Mouse (Mus musculus) lung, postnatal 0 days (tissue): ENCODE results near the gene Gm45234. TPM values are rescaled to one million over a fixed set of nuclear protein-coding genes. Genes with fewer than 3 reads are reported as not detected.
A peak's percentile ranks its signal among the peaks of the same experiment; 100 is the strongest.

Experiments used
- ATAC-seq: fragments of 200-750 bp; cut with Nextera tagmentation; 2 replicates; pipeline ENCODE4 v1.8.0; 2017; ENCODE audit warnings: moderate library complexity
- DNase-seq: peaks from one replicate; pipeline ENCODE4 v3.0.0-alpha.2; 2016; ENCODE audit warnings: low spot score
- H3K27ac ChIP-seq: fragments of 300-500 bp; sonication (generic); 2 replicates; pipeline ENCODE4 v1.5.1; 2014; ENCODE audit warnings: antibody characterized with exemption, mild to moderate bottlenecking, low read length, mixed read lengths
- H3K27me3 ChIP-seq: fragments of 300-500 bp; sonication (generic); replicated peaks from 2 replicates; pipeline ENCODE4 v1.6.1; 2014; ENCODE audit warnings: low read length, mixed read lengths; ENCODE audit not compliant: insufficient read depth
- H3K36me3 ChIP-seq: fragments of 300-500 bp; sonication (generic); 2 replicates; pipeline ENCODE4 v1.6.1; 2014; ENCODE audit warnings: low read length, mixed read lengths; ENCODE audit not compliant: insufficient read depth
- H3K4me1 ChIP-seq: fragments of 300-500 bp; sonication (generic); 2 replicates; pipeline ENCODE4 v1.6.1; 2014; ENCODE audit warnings: antibody characterized with exemption, low read depth, low read length, mixed read lengths; ENCODE audit not compliant: insufficient read depth
- H3K4me2 ChIP-seq: fragments of 300-500 bp; sonication (generic); replicated peaks from 2 replicates; pipeline ENCODE4 v1.6.1; 2014; ENCODE audit warnings: low read depth, mild to moderate bottlenecking, low read length, moderate library complexity, mixed read lengths
- H3K4me3 ChIP-seq: fragments of 300-500 bp; sonication (generic); 2 replicates; pipeline ENCODE4 v1.5.1; 2014; ENCODE audit warnings: low read depth, low read length
- H3K9ac ChIP-seq: fragments of 300-500 bp; sonication (generic); replicated peaks from 2 replicates; pipeline ENCODE4 v1.6.1; 2014; ENCODE audit warnings: low read depth, mild to moderate bottlenecking
- H3K9me3 ChIP-seq: fragments of 300-500 bp; sonication (generic); 2 replicates; pipeline ENCODE4 v1.6.1; 2016; ENCODE audit warnings: low read length, mixed read lengths
- CTCF ChIP-seq: IDR thresholded peaks from 2 replicates; pipeline ENCODE4 v1.5.1; 2016; ENCODE audit warnings: antibody characterized with exemption, mild to moderate bottlenecking
- EP300 ChIP-seq: IDR thresholded peaks from 2 replicates; pipeline ENCODE4 v1.6.1; 2016; ENCODE audit warnings: antibody characterized with exemption, mild to moderate bottlenecking, control low read depth
- WGBS: fragments of 180-500 bp; shearing (Covaris S2); extraction: QIAGEN DNeasy Blood & Tissue Kit; methylation state at CpG from one replicate; pipeline ENCODE4 v1.1.7; 2014; 5-methylcytosine and 5-hydroxymethylcytosine counted together
- polyA plus RNA-seq: library from polyadenylated mRNA; unstranded; fragments of >200 nt; fragmentation: Nextera tagmentation; extraction: Ambion mirVana; gene quantifications from 2 replicates; pipeline ENCODE4 v1.2.1, GENCODE M21; 2015

Gene Gm45234
- polyA plus RNA-seq, 1 experiment from 2014 or later = not detected

DNA sequence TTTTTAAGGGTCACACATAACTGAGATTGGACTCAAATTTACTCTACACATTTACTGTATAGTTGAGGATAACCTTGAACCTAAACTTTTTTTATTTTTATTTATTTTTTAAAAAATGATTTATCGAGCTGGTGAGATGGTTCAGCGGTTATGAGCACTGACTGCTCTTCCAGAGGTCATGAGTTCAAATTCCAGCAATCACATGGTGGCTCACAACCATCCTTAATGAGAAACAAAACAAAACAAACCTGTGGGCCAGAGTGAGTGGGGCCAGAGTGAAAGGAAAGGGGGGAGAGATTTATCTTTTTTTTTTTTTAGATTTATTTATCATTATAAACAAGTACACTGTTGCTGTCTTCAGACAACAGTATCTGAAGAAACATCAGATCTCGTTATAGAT is 36.1 kb upstream of the Gm45234 start:
- no peak overlapping the region for H3K27ac ChIP-seq
- no peak overlapping the region for H3K4me3 ChIP-seq
- H3K9me3 ChIP-seq = no peaks in the 10 kb centered on the region
- no peak overlapping the region for H3K4me2 ChIP-seq
- TF ChIP-seq CTCF (no peak), EP300 (no peak)
- no peaks in the 10 kb centered on the region for H3K4me1 ChIP-seq
- no peaks in the 10 kb centered on the region for H3K36me3 ChIP-seq
- no peaks in the 10 kb centered on the region for H3K27me3 ChIP-seq
- H3K9ac ChIP-seq = no peak overlapping the region
- DNase-seq (no peak), ATAC-seq (no peak)
- 75% methylated on average over 3 of the region's 3 CpGs for WGBS

DNA sequence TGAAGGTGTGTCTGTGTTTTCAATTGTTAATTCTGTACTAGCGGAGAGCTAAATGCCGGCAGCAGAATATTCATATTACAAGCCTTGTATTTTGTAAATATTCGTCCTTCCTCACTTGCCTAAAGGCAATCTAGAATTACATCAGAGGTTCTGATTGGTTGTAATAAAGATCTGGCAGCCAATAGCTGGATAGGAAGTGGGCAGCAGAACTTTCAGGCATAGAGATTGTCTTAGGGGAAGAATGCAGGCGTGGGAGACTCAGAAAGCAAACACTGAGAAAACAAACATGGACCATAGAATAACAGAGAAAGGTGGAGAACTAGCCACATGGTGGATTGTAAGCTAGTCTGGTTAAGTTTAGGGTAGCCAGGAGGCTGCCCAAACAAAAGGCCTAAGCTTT is 34.3 kb upstream of the Gm45234 start:
- Histone ChIP-seq H3K4me1 (no peaks in the 10 kb centered on the region), H3K27me3 (no peaks in the 10 kb centered on the region), H3K9ac (no peak overlapping the region), H3K36me3 (no peaks in the 10 kb centered on the region), H3K27ac (no peak overlapping the region), H3K4me3 (no peak overlapping the region), H3K9me3 (no peaks in the 10 kb centered on the region), H3K4me2 (no peak overlapping the region)
- WGBS = 42% methylated on average over 4 of the region's 4 CpGs
- TF ChIP-seq CTCF (no peak), EP300 (no peak)
- DNase-seq = no peak
- no peak for ATAC-seq

- ATAC-seq (no peak), DNase-seq (no peak)
- Histone ChIP-seq H3K27ac (no peak overlapping the region), H3K9ac (no peak overlapping the region), H3K4me1 (no peaks in the 10 kb centered on the region), H3K9me3 (no peaks in the 10 kb centered on the region), H3K4me2 (no peak overlapping the region), H3K36me3 (no peaks in the 10 kb centered on the region), H3K27me3 (no peaks in the 10 kb centered on the region), H3K4me3 (no peak overlapping the region)
- TF ChIP-seq EP300 (no peak), CTCF (no peak)
- 66% methylated on average over 4 of the region's 4 CpGs for WGBS
Observed at GRCm38 (mm10) chr6:124789519-124789918, 33.7 kb upstream of the Gm45234 start.

- no peak overlapping the region for H3K27ac ChIP-seq
- WGBS = 52% methylated on average over 10 of the region's 10 CpGs
Observed at GRCm38 (mm10) chr6:124787722-124788121, 31.9 kb upstream of the Gm45234 start.

GRCm38 (mm10) chr6:124786756-124787420 is 31.1 kb upstream of the Gm45234 start:
- Histone ChIP-seq H3K36me3 (no peaks in the 10 kb centered on the region), H3K9ac (no peak overlapping the region), H3K4me3 (no peak overlapping the region), H3K9me3 (no peaks in the 10 kb centered on the region), H3K4me1 (0 out of 2 replicates have a peak, but pooled peaks cover 4% of the 10 kb centered on the region), H3K4me2 (no peak overlapping the region), H3K27me3 (no peaks in the 10 kb centered on the region), H3K27ac (no peak overlapping the region)
- TF ChIP-seq EP300 = no peak
- TF ChIP-seq CTCF = no peak
- ATAC-seq = no peak
- no peak for DNase-seq
- WGBS = 48% methylated on average over 8 of the region's 8 CpGs

More at GRCm38 (mm10) chr6:124787722-124788121, 31.9 kb upstream of the Gm45234 start:
- no peaks in the 10 kb centered on the region for H3K9me3 ChIP-seq
- H3K36me3 ChIP-seq = no peaks in the 10 kb centered on the region
- no peak overlapping the region for H3K9ac ChIP-seq
- no peak for TF ChIP-seq EP300
- no peak for TF ChIP-seq CTCF
- no peaks in the 10 kb centered on the region for H3K4me1 ChIP-seq
- no peaks in the 10 kb centered on the region for H3K27me3 ChIP-seq
- DNase-seq = no peak
- no peak overlapping the region for H3K4me2 ChIP-seq
- no peak for ATAC-seq
- no peak overlapping the region for H3K4me3 ChIP-seq

GRCm38 (mm10) chr6:124782436-124782835 is 26.6 kb upstream of the Gm45234 start:
- H3K9me3 ChIP-seq = no peaks in the 10 kb centered on the region
- WGBS = 18% methylated on average over 6 of the region's 6 CpGs
- H3K4me3 ChIP-seq = peak overlapping the region; percentile 4; the same call in 1 of the 2 replicates
- H3K4me2 ChIP-seq = peak overlapping the region; percentile 37; the same call in 1 of the 2 replicates
- H3K27me3 ChIP-seq = no peaks in the 10 kb centered on the region
- no peak overlapping the region for H3K27ac ChIP-seq
- DNase-seq (peak; percentile 39), ATAC-seq (peak; percentile 43; the same call in 1 of the 2 replicates)
- TF ChIP-seq CTCF (no peak), EP300 (no peak)
- no peaks in the 10 kb centered on the region for H3K36me3 ChIP-seq
- 0 out of 2 replicates have a peak, but pooled peaks cover 4% of the 10 kb centered on the region for H3K4me1 ChIP-seq
- no peak overlapping the region for H3K9ac ChIP-seq
